Mouse (Mus musculus): ENCODE results near the gene Mfrp. TPM values are rescaled to one million over a fixed set of nuclear protein-coding genes. Genes with fewer than 3 reads are reported as not detected.

The Mfrp gene
- total and polyA plus RNA-seq, 2 experiments: not detected

DNA sequence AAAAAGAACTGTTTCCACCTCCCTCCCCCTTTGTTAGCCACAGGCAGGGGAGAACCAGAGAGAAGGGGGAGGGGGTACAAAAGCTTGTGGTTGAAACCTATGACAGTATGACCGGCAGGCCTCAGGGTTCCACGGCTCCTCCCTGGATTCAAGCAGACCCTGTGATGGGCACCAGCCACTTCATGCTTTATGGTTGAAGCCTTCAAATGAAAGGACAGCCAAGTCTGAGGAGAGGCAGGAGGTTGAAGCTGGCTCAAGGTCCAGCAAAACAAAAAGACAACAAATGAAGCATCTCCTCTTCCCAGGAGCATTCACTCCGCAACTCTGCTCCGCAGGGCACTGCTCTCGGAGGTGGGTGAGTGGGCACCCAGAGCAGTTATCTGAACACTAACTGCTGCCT, 41.9 kb downstream of the Mfrp start:
- H3K79me2 ChIP-seq (ENCODE audit: control insufficient read depth, insufficient read depth, low read length): no peaks in the 10 kb centered on the region
- H3K4me1 ChIP-seq (ENCODE audit: control insufficient read depth, insufficient read depth, low read length): no peaks in the 10 kb centered on the region
- no peak overlapping the region for H3K4me3 ChIP-seq (ENCODE audit: insufficient read depth, low read depth, low read length)
- no peak for TF ChIP-seq POLR2A (IDR thresholded peaks at IDR 0.05; ENCODE audit: extremely low read depth, insufficient read depth, low read length)
- no peak overlapping the region for H3K9ac ChIP-seq (ENCODE audit: low read depth, low read length)
- H3K27ac ChIP-seq (replicated peaks; ENCODE audit: insufficient read depth, low read depth, low read length): no peak overlapping the region
- WGBS: 92% methylated on average over 5 of the region's 5 CpGs
- DNase-seq (ENCODE audit: extremely low read depth, low read depth, low spot score): no peak
- H3K36me3 ChIP-seq (ENCODE audit: control insufficient read depth, insufficient read depth, low read length): peaks cover 6% of the 10 kb centered on the region; the same call in 1 of the 2 replicates
- no peaks in the 10 kb centered on the region for H3K27me3 ChIP-seq (ENCODE audit: control insufficient read depth, insufficient read depth, low read length)

DNA sequence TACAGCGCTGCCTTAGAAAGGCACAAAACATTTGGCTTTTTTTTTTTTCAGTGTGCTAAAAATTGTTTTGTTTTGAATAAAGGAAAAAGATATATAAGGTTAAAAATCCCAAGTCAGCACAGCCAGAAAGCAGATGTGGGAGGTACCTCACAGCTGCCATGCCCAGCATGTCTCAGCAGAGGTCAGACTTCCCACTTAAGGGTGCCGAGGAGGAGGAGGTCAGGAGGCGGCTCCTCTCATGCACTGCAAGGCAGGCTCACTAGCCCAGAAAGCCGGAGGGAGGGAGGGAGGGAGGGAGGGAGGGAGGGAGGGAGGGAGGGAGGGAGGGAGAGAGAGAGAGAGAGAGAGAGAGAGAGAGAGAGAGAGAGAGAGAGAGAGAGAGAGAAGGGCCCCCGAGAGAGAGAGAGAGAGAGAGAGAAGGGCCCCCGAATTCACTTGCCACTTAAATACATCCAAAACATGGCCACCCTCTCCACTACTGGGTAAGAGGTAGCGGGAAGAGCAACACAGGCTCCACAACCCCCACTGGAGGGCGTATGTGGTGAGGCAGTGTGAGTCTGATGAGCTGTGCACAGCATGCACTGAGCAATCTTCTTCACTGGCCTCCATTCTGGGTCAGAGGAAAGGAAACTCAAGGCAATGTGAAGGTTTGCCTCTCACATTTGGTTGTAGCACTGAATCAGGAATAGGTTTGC, 42.6 kb downstream of the Mfrp start:
- Histone ChIP-seq H3K4me1 (ENCODE audit: control insufficient read depth, insufficient read depth, low read length) (no peaks in the 10 kb centered on the region), H3K79me2 (ENCODE audit: control insufficient read depth, insufficient read depth, low read length) (no peaks in the 10 kb centered on the region), H3K9ac (ENCODE audit: low read depth, low read length) (no peak overlapping the region), H3K27me3 (ENCODE audit: control insufficient read depth, insufficient read depth, low read length) (no peaks in the 10 kb centered on the region), H3K36me3 (ENCODE audit: control insufficient read depth, insufficient read depth, low read length) (peaks cover 9% of the 10 kb centered on the region), H3K27ac (replicated peaks; ENCODE audit: insufficient read depth, low read depth, low read length) (no peak overlapping the region), H3K4me3 (ENCODE audit: insufficient read depth, low read depth, low read length) (no peak overlapping the region)
- no peak for TF ChIP-seq POLR2A (IDR thresholded peaks at IDR 0.05; ENCODE audit: extremely low read depth, insufficient read depth, low read length)
- peak; percentile 36 for TF ChIP-seq CTCF (IDR thresholded peaks at IDR 0.05; ENCODE audit: low read depth, low read length)
- no peak for DNase-seq (ENCODE audit: extremely low read depth, low read depth, low spot score)
- 64% methylated on average over 7 of the region's 8 CpGs for whole genome bisulfite sequencing

DNA sequence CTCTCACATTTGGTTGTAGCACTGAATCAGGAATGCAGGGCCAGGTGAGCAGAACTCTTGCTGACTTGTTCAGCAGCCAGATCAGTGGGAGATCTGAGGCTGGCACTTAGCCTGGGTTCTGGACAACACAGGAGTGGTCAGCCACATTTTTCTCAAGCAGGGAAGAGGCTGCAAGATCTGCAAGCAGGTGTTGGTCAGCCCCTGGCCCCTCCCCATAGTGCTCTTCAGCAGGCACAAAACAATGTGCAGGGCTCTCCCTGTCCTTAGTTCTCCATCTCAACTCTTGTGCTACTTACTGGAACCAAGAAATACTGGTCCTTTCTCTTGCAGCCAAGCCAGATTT, 43.2 kb downstream of the Mfrp start:
- TF ChIP-seq POLR2A (IDR thresholded peaks at IDR 0.05; ENCODE audit: extremely low read depth, insufficient read depth, low read length): no peak
- no peak for TF ChIP-seq CTCF (IDR thresholded peaks at IDR 0.05; ENCODE audit: low read depth, low read length)
- Histone ChIP-seq H3K4me1 (ENCODE audit: control insufficient read depth, insufficient read depth, low read length) (no peaks in the 10 kb centered on the region), H3K79me2 (ENCODE audit: control insufficient read depth, insufficient read depth, low read length) (no peaks in the 10 kb centered on the region), H3K9ac (ENCODE audit: low read depth, low read length) (no peak overlapping the region), H3K27ac (replicated peaks; ENCODE audit: insufficient read depth, low read depth, low read length) (no peak overlapping the region), H3K27me3 (ENCODE audit: control insufficient read depth, insufficient read depth, low read length) (no peaks in the 10 kb centered on the region), H3K36me3 (ENCODE audit: control insufficient read depth, insufficient read depth, low read length) (peaks cover 9% of the 10 kb centered on the region), H3K4me3 (ENCODE audit: insufficient read depth, low read depth, low read length) (no peak overlapping the region)
- no peak for DNase-seq (ENCODE audit: extremely low read depth, low read depth, low spot score)

DNA sequence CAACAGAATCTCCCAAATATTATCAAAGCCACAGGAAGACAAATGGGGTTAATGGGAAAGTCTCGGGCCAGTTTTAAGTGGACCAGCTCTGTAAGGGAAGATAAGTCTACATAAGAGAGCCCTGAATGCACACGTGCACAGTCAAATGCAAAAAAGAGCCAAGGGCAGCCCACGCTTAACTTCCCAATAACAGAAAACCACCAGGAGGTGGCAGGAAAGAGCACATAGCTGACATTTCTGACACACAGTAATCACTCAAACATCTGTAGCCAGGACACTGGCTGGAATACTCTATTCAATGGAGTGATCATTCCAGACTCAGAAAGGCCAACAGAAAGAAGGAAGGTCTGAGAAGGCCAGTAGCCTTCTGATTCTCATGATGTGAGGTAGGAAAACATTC, 45.8 kb downstream of the Mfrp start:
- no peak for DNase-seq (ENCODE audit: extremely low read depth, low read depth, low spot score)
- H3K79me2 ChIP-seq (ENCODE audit: control insufficient read depth, insufficient read depth, low read length): no peaks in the 10 kb centered on the region
- peaks cover 22% of the 10 kb centered on the region for H3K36me3 ChIP-seq (ENCODE audit: control insufficient read depth, insufficient read depth, low read length)
- H3K4me3 ChIP-seq (ENCODE audit: insufficient read depth, low read depth, low read length): no peak overlapping the region
- WGBS: 49% methylated on average over 3 of the region's 3 CpGs
- TF ChIP-seq CTCF (IDR thresholded peaks at IDR 0.05; ENCODE audit: low read depth, low read length) (no peak), POLR2A (IDR thresholded peaks at IDR 0.05; ENCODE audit: extremely low read depth, insufficient read depth, low read length) (no peak)
- H3K27me3 ChIP-seq (ENCODE audit: control insufficient read depth, insufficient read depth, low read length): no peaks in the 10 kb centered on the region
- H3K4me1 ChIP-seq (ENCODE audit: control insufficient read depth, insufficient read depth, low read length): no peaks in the 10 kb centered on the region
- no peak overlapping the region for H3K27ac ChIP-seq (replicated peaks; ENCODE audit: insufficient read depth, low read depth, low read length)
- no peak overlapping the region for H3K9ac ChIP-seq (ENCODE audit: low read depth, low read length)

Other genes starting within 250 kb of the Mfrp start
- 0.46 and 0.87 TPM in 2 replicates for gene Thy1, start 58.3 kb upstream of the Mfrp start, total RNA-seq (2014; rRNA removed)
- 3.2 and 4.5 TPM in 2 replicates for gene Thy1, start 58.3 kb upstream of the Mfrp start, polyA plus RNA-seq (2012; rRNA removed)
- gene Usp2, start 34.7 kb upstream of the Mfrp start, total RNA-seq (2014; rRNA removed): 9.9 and 13.6 TPM in 2 replicates
- 1.6 and 3.1 TPM in 2 replicates for gene Usp2, start 34.7 kb upstream of the Mfrp start, polyA plus RNA-seq (2012; rRNA removed)
- 2.7 and 3.0 TPM in 2 replicates for gene C1qtnf5, start 5.5 kb downstream of the Mfrp start, total RNA-seq (2014; rRNA removed)
- gene C1qtnf5, start 5.5 kb downstream of the Mfrp start, polyA plus RNA-seq (2012; rRNA removed): 5.6 and 5.7 TPM in 2 replicates
- gene Gm49380, start 11.8 kb downstream of the Mfrp start, total RNA-seq (2014; rRNA removed): 0.09 TPM in 1 of 2 replicates, not detected in the other
- not detected in 2 replicates for gene Gm49380, start 11.8 kb downstream of the Mfrp start, polyA plus RNA-seq (2012; rRNA removed)
- 3.1 and 5.0 TPM in 2 replicates for gene Rnf26, start 11.8 kb downstream of the Mfrp start, total RNA-seq (2014; rRNA removed)
- 16.7 and 19.0 TPM in 2 replicates for gene Rnf26, start 11.8 kb downstream of the Mfrp start, polyA plus RNA-seq (2012; rRNA removed)
- 3.6 and 6.7 TPM in 2 replicates for gene Mcam, start 32.7 kb downstream of the Mfrp start, total RNA-seq (2014; rRNA removed)
- 4.2 and 4.5 TPM in 2 replicates for gene Mcam, start 32.7 kb downstream of the Mfrp start, polyA plus RNA-seq (2012; rRNA removed)
- gene Cbl, start 132.3 kb downstream of the Mfrp start, total RNA-seq (2014; rRNA removed): 2.8 and 4.3 TPM in 2 replicates
- gene Cbl, start 132.3 kb downstream of the Mfrp start, polyA plus RNA-seq (2012; rRNA removed): 1.8 and 2.4 TPM in 2 replicates
- gene Ccdc153, start 138.9 kb downstream of the Mfrp start, total RNA-seq (2014; rRNA removed): not detected in 2 replicates
- not detected in 2 replicates for gene Ccdc153, start 138.9 kb downstream of the Mfrp start, polyA plus RNA-seq (2012; rRNA removed)
- gene Pdzd3, start 149.7 kb downstream of the Mfrp start, total RNA-seq (2014; rRNA removed): not detected in 2 replicates
- gene Pdzd3, start 149.7 kb downstream of the Mfrp start, polyA plus RNA-seq (2012; rRNA removed): not detected in 2 replicates
- 3.5 and 5.6 TPM in 2 replicates for gene Nlrx1, start 166.9 kb downstream of the Mfrp start, total RNA-seq (2014; rRNA removed)
- 8.6 and 10.0 TPM in 2 replicates for gene Nlrx1, start 166.9 kb downstream of the Mfrp start, polyA plus RNA-seq (2012; rRNA removed)
- not detected in 2 replicates for gene Abcg4, start 186.9 kb downstream of the Mfrp start, total RNA-seq (2014; rRNA removed)
- gene Abcg4, start 186.9 kb downstream of the Mfrp start, polyA plus RNA-seq (2012; rRNA removed): 0.11 TPM in 1 of 2 replicates, not detected in the other
- 7.4 and 7.6 TPM in 2 replicates for gene Hinfp, start 203.9 kb downstream of the Mfrp start, total RNA-seq (2014; rRNA removed)
- gene Hinfp, start 203.9 kb downstream of the Mfrp start, polyA plus RNA-seq (2012; rRNA removed): 10.6 and 16.9 TPM in 2 replicates
- 5.2 and 7.9 TPM in 2 replicates for gene C2cd2l, start 218.6 kb downstream of the Mfrp start, total RNA-seq (2014; rRNA removed)
- gene C2cd2l, start 218.6 kb downstream of the Mfrp start, polyA plus RNA-seq (2012; rRNA removed): 60.1 and 60.9 TPM in 2 replicates
- 8.7 and 13.1 TPM in 2 replicates for gene Dpagt1, start 224.3 kb downstream of the Mfrp start, total RNA-seq (2014; rRNA removed)
- gene Dpagt1, start 224.3 kb downstream of the Mfrp start, polyA plus RNA-seq (2012; rRNA removed): 57.4 and 71.7 TPM in 2 replicates
- gene H2afx, start 233.0 kb downstream of the Mfrp start, total RNA-seq (2014; rRNA removed): 5.6 and 11.2 TPM in 2 replicates
- 22.5 and 23.6 TPM in 2 replicates for gene H2afx, start 233.0 kb downstream of the Mfrp start, polyA plus RNA-seq (2012; rRNA removed)
- gene Hmbs, start 242.5 kb downstream of the Mfrp start, total RNA-seq (2014; rRNA removed): 61.3 and 67.7 TPM in 2 replicates
- gene Hmbs, start 242.5 kb downstream of the Mfrp start, polyA plus RNA-seq (2012; rRNA removed): 58.8 and 61.4 TPM in 2 replicates

Data from liver, adult 2 months (tissue).